Mouse (Mus musculus): ENCODE data around the gene Smad9. TPM values are rescaled to one million over a fixed set of nuclear protein-coding genes. Genes with fewer than 3 reads are reported as not detected.

Gene Smad9
- polyA plus RNA-seq, 1 experiment: not detected

- no peaks in the 10 kb centered on the region for H3K36me3 ChIP-seq (ENCODE audit: control insufficient read depth, insufficient read depth, low read length, poor library complexity, severe bottlenecking)
- H3K4me1 ChIP-seq (ENCODE audit: control insufficient read depth, insufficient read depth, low read length): no peaks in the 10 kb centered on the region
- H3K27me3 ChIP-seq (ENCODE audit: control insufficient read depth, insufficient read depth, low read length, poor library complexity, severe bottlenecking): no peaks in the 10 kb centered on the region
- no peak for TF ChIP-seq EP300 (IDR thresholded peaks at IDR 0.05; ENCODE audit: insufficient read depth, low read depth, low read length)
- no peak for TF ChIP-seq POLR2A (IDR thresholded peaks at IDR 0.05; ENCODE audit: insufficient read depth, low read length)
- no peak for TF ChIP-seq CTCF (IDR thresholded peaks at IDR 0.05; ENCODE audit: low read depth, low read length)
- H3K9me3 ChIP-seq (replicated peaks; ENCODE audit: control insufficient read depth, insufficient read depth, low read length, poor library complexity, severe bottlenecking): no peaks in the 10 kb centered on the region
- no peak overlapping the region for H3K4me3 ChIP-seq (ENCODE audit: low read depth, low read length)
- no peak overlapping the region for H3K27ac ChIP-seq (ENCODE audit: insufficient read depth, low read length)
- H3K9ac ChIP-seq (ENCODE audit: low read depth, poor library complexity, severe bottlenecking): no peak overlapping the region
Observed at GRCm38 (mm10) chr3:54822526-54822925, 67.1 kb downstream of the Smad9 start.

GRCm38 (mm10) chr3:54832491-54832890, 77.1 kb downstream of the Smad9 start:
- Histone ChIP-seq H3K4me3 (ENCODE audit: low read depth, low read length) (no peak overlapping the region), H3K4me1 (ENCODE audit: control insufficient read depth, insufficient read depth, low read length) (no peaks in the 10 kb centered on the region), H3K27ac (ENCODE audit: insufficient read depth, low read length) (no peak overlapping the region), H3K27me3 (ENCODE audit: control insufficient read depth, insufficient read depth, low read length, poor library complexity, severe bottlenecking) (no peaks in the 10 kb centered on the region), H3K9ac (ENCODE audit: low read depth, poor library complexity, severe bottlenecking) (no peak overlapping the region), H3K36me3 (ENCODE audit: control insufficient read depth, insufficient read depth, low read length, poor library complexity, severe bottlenecking) (no peaks in the 10 kb centered on the region), H3K9me3 (replicated peaks; ENCODE audit: control insufficient read depth, insufficient read depth, low read length, poor library complexity, severe bottlenecking) (no peaks in the 10 kb centered on the region)
- no peak for TF ChIP-seq EP300 (IDR thresholded peaks at IDR 0.05; ENCODE audit: insufficient read depth, low read depth, low read length)
- TF ChIP-seq POLR2A (IDR thresholded peaks at IDR 0.05; ENCODE audit: insufficient read depth, low read length): no peak
- TF ChIP-seq CTCF (IDR thresholded peaks at IDR 0.05; ENCODE audit: low read depth, low read length): no peak

- Histone ChIP-seq H3K4me1 (ENCODE audit: control insufficient read depth, insufficient read depth, low read length) (no peaks in the 10 kb centered on the region), H3K9ac (ENCODE audit: low read depth, poor library complexity, severe bottlenecking) (no peak overlapping the region), H3K27me3 (ENCODE audit: control insufficient read depth, insufficient read depth, low read length, poor library complexity, severe bottlenecking) (no peaks in the 10 kb centered on the region), H3K4me3 (ENCODE audit: low read depth, low read length) (no peak overlapping the region), H3K36me3 (ENCODE audit: control insufficient read depth, insufficient read depth, low read length, poor library complexity, severe bottlenecking) (no peaks in the 10 kb centered on the region), H3K27ac (ENCODE audit: insufficient read depth, low read length) (no peak overlapping the region), H3K9me3 (replicated peaks; ENCODE audit: control insufficient read depth, insufficient read depth, low read length, poor library complexity, severe bottlenecking) (no peaks in the 10 kb centered on the region)
- TF ChIP-seq CTCF (IDR thresholded peaks at IDR 0.05; ENCODE audit: low read depth, low read length) (no peak), POLR2A (IDR thresholded peaks at IDR 0.05; ENCODE audit: insufficient read depth, low read length) (no peak), EP300 (IDR thresholded peaks at IDR 0.05; ENCODE audit: insufficient read depth, low read depth, low read length) (no peak)
Observed at GRCm38 (mm10) chr3:54835421-54835820, 80.0 kb downstream of the Smad9 start.

Other genes with a start within 250 kb of the Smad9 start
- 99.9 and 111 TPM in 2 replicates for gene Supt20, start 62.8 kb upstream of the Smad9 start, polyA plus RNA-seq (2011; ENCODE audit: insufficient read depth, insufficient read length, low read depth, missing spikeins)
- not detected in 2 replicates for gene Gm21958, start 41.2 kb upstream of the Smad9 start, polyA plus RNA-seq (2011; ENCODE audit: insufficient read depth, insufficient read length, low read depth, missing spikeins)
- gene Exosc8, start 20.2 kb upstream of the Smad9 start, polyA plus RNA-seq (2011; ENCODE audit: insufficient read depth, insufficient read length, low read depth, missing spikeins): 200 and 214 TPM in 2 replicates
- gene Alg5, start 20.0 kb upstream of the Smad9 start, polyA plus RNA-seq (2011; ENCODE audit: insufficient read depth, insufficient read length, low read depth, missing spikeins): 20.9 and 22.9 TPM in 2 replicates
- gene Rfxap, start 52.2 kb downstream of the Smad9 start, polyA plus RNA-seq (2011; ENCODE audit: insufficient read depth, insufficient read length, low read depth, missing spikeins): 14.3 and 19.5 TPM in 2 replicates
- gene Sertm1, start 160.3 kb downstream of the Smad9 start, polyA plus RNA-seq (2011; ENCODE audit: insufficient read depth, insufficient read length, low read depth, missing spikeins): 0.53 and 1.0 TPM in 2 replicates